Mouse (Mus musculus) hindbrain, embryonic 14.5 days (tissue): ENCODE results near the gene Cenpu. TPM values are rescaled to one million over a fixed set of nuclear protein-coding genes. Genes with fewer than 3 reads are reported as not detected.
"Not testable (repeated sequence)": the region's sequence is repeated elsewhere in the genome, so short reads cannot be mapped to it uniquely, and the experiment has no call there.

ENCODE experiments used
- ATAC-seq: fragments of 200-750 bp; cut with Nextera tagmentation; 2 replicates; pipeline ENCODE4 v1.8.0; 2017; ENCODE audit warnings: moderate number of reproducible peaks, mild to moderate bottlenecking, moderate TSS enrichment, moderate library complexity; ENCODE audit not compliant: low FRiP score
- DNase-seq: peaks from one replicate; pipeline ENCODE4 v3.0.0-alpha.2; 2015; ENCODE audit warnings: low spot score
- H3K27ac ChIP-seq: fragments of 300-500 bp; sonication (generic); 2 replicates; pipeline ENCODE4 v1.5.1; 2014; ENCODE audit warnings: mild to moderate bottlenecking, moderate library complexity
- H3K27me3 ChIP-seq: fragments of 300-500 bp; sonication (generic); 2 replicates; pipeline ENCODE4 v1.6.1; 2014; ENCODE audit warnings: mild to moderate bottlenecking, low read length, mixed read lengths; ENCODE audit not compliant: control insufficient read depth, insufficient read depth
- H3K36me3 ChIP-seq: fragments of 300-500 bp; sonication (generic); replicated peaks from 2 replicates; pipeline ENCODE4 v1.6.1; 2014; ENCODE audit not compliant: control insufficient read depth, insufficient read depth
- H3K4me1 ChIP-seq: fragments of 300-500 bp; sonication (generic); replicated peaks from 2 replicates; pipeline ENCODE4 v1.6.1; 2014; ENCODE audit warnings: antibody characterized with exemption, low read length, mixed read lengths; ENCODE audit not compliant: control insufficient read depth, insufficient read depth
- H3K4me2 ChIP-seq: fragments of 300-500 bp; sonication (generic); replicated peaks from 2 replicates; pipeline ENCODE4 v1.6.1; 2014; ENCODE audit warnings: mild to moderate bottlenecking, moderate library complexity
- H3K4me3 ChIP-seq: fragments of 300-500 bp; sonication (generic); replicated peaks from 2 replicates; pipeline ENCODE4 v1.5.1; 2014; ENCODE audit warnings: mild to moderate bottlenecking, low read length
- H3K9ac ChIP-seq: fragments of 300-500 bp; sonication (generic); 2 replicates; pipeline ENCODE4 v1.6.1; 2014
- H3K9me3 ChIP-seq: fragments of 300-500 bp; sonication (generic); 2 replicates; pipeline ENCODE4 v1.6.1; 2016; ENCODE audit warnings: low read length; ENCODE audit not compliant: control insufficient read depth
- WGBS: fragments of 180-500 bp; shearing (Covaris S2); extraction: QIAGEN DNeasy Blood & Tissue Kit; methylation state at CpG from one replicate; pipeline ENCODE4 v1.1.7; 2014; 5-methylcytosine and 5-hydroxymethylcytosine counted together
- polyA plus RNA-seq: library from polyadenylated mRNA; unstranded; fragments of >200 nt; fragmentation: Nextera tagmentation; extraction: Ambion mirVana; gene quantifications from 2 replicates; pipeline ENCODE4 v1.2.1, GENCODE M21; 2014

Gene Cenpu
- polyA plus RNA-seq, 1 experiment from 2014 or later: 6.2 TPM

DNA sequence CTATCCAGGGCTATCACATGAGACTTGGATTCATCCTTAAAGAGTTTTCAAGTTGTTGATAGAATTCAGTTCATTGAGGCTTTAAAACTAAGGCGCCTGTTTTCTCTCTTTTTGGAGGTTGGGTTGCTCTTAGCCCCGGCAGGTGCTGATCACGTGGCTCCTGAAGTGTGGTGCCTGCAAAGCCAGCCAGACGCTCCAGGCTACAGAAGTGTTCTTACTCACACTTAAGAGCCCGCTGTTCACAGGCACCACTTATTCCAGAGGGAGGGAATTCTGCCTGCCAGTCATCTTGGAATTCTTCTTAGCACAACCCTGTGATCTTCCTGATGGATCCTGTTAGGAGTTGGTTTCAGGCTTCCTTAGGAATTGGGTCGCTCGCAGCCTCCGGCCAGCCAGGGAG is 16.1 kb downstream of the Cenpu start:
- 0 out of 2 replicates have a peak, but pooled peaks cover under 1% of the 10 kb centered on the region for H3K36me3 ChIP-seq
- H3K27ac ChIP-seq: no peak overlapping the region
- no peaks in the 10 kb centered on the region for H3K4me1 ChIP-seq
- no peak overlapping the region for H3K4me3 ChIP-seq
- ATAC-seq (no peak), DNase-seq (no peak)
- WGBS: 93% methylated on average over 8 of the region's 8 CpGs
- no peak overlapping the region for H3K9ac ChIP-seq
- H3K27me3 ChIP-seq: no peaks in the 10 kb centered on the region
- H3K9me3 ChIP-seq: no peaks in the 10 kb centered on the region
- no peak overlapping the region for H3K4me2 ChIP-seq

DNA sequence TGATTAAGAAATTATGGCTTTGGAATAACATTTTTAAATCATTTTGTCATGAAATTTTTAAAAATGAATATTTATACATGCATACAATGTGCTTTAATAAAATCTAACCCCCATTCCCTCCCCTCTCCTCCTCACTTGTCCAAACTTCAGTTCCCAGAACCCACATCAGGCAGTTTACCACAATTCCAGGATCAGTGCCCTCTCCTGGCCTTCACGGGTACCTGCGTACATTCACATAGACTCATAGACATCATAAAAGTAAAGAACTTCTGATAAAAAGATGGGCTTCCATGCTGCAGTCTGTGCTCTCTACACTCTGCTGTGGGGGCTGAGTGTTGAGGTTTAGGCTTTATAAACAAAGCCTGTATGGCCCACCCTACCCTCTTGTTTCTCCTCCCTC is 17.1 kb downstream of the Cenpu start:
- no peak overlapping the region for H3K4me2 ChIP-seq
- H3K9me3 ChIP-seq: no peaks in the 10 kb centered on the region
- H3K27me3 ChIP-seq: no peaks in the 10 kb centered on the region
- peaks cover 4% of the 10 kb centered on the region; the same call in 1 of the 2 replicates for H3K36me3 ChIP-seq
- H3K9ac ChIP-seq: no peak overlapping the region
- DNase-seq: no peak
- ATAC-seq: no peak
- H3K4me1 ChIP-seq: no peaks in the 10 kb centered on the region
- H3K4me3 ChIP-seq: no peak overlapping the region
- H3K27ac ChIP-seq: no peak overlapping the region
- 90% methylated on average over 2 of the region's 2 CpGs for WGBS

DNA sequence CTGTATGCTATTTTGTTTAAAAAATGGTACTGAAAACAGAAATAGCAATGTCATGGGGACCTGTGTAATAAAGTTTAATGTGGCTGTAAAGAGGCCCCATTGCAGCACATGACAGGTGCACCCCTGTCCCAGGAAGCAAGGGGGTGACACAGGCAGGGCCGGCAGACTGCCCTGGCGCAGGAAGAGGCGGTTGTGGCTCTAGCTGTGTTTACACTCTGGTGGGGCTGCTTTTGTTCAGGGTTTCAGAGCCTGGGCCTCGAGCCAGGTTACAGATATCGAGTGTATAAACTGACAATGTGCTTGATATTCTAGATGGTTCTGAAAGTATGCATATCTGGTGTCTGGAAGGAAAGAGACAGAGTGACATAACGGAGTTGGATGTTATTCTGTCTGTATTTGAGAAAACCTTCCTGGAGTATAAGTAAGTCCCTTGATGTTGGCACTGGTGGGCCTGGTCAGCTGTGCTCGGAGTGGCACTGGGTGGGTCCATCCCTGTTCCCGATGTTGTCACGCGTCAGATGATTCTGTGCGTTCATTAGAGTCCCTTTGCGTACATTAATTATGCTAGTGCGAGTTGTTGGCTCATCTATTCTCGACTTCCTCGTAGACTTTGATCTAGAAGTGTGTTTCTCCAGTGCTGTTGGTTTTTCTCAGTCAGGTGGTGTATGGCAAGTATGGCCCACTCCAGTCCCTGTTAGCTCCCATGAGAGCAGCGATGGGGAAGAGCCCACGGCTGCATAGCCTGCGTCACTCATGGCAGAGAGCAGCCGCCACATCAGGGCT is 18.0 kb downstream of the Cenpu start:
- 92% methylated on average over 19 of the region's 19 CpGs for WGBS
- H3K4me1 ChIP-seq: no peaks in the 10 kb centered on the region
- no peaks in the 10 kb centered on the region for H3K9me3 ChIP-seq
- DNase-seq (no peak), ATAC-seq (no peak)
- no peak overlapping the region for H3K9ac ChIP-seq
- peaks cover 12% of the 10 kb centered on the region; the same call in 1 of the 2 replicates for H3K36me3 ChIP-seq
- no peak overlapping the region for H3K4me2 ChIP-seq
- no peaks in the 10 kb centered on the region for H3K27me3 ChIP-seq
- no peak overlapping the region for H3K27ac ChIP-seq
- H3K4me3 ChIP-seq: no peak overlapping the region

DNA sequence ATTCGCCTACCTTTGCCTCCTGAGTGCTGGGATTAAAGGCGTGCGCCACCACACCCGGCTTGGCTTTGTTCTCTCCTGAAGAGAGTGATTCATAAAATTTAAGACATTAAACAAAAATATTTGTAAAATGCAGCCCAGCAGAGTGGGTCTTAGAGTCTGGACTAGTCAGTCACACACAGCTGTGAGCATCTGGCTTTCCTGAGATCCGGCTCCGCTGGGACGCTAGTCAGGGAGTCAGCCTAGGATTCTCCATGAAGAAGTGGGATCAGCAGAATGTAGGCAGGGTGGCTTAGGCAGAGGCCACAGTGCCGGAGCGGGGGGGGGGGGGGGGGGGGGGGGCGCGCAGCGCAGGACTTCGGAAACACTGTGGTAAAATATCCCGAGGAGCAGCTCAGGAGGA is 18.8 kb downstream of the Cenpu start:
- H3K9me3 ChIP-seq: no peaks in the 10 kb centered on the region
- WGBS: 95% methylated on average over 9 of the region's 14 CpGs

DNA sequence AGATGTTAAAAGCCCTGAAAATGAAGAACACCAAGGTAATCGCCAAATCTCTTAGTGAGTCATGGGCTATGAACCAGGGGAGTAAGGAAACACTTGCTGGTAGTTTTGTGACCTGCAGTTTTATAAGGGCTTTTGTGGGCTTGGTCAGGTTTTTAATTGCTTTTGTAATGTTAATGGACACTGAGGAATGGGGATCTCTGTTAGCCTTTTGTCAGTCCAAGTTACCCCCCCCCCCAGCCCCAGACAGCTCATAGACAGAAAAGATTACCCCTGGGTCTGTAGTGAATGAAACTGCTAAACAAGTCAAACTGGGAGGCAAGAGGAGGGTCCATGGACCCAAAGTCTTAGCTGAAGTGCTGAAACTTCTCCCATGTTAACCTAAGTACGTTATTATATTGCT is 21.6 kb downstream of the Cenpu start:
- DNase-seq (no peak), ATAC-seq (no peak)
- no peak overlapping the region for H3K9ac ChIP-seq
- WGBS: 83% methylated on average over 2 of the region's 2 CpGs
- no peak overlapping the region for H3K4me2 ChIP-seq
- H3K4me1 ChIP-seq: no peaks in the 10 kb centered on the region
- no peaks in the 10 kb centered on the region for H3K9me3 ChIP-seq
- H3K36me3 ChIP-seq: peaks cover 43% of the 10 kb centered on the region
- no peak overlapping the region for H3K4me3 ChIP-seq
- H3K27ac ChIP-seq: no peak overlapping the region
- H3K27me3 ChIP-seq: no peaks in the 10 kb centered on the region

More for the DNA sequence above, 18.8 kb downstream of the Cenpu start:
- Histone ChIP-seq H3K4me3 (no peak overlapping the region), H3K9ac (no peak overlapping the region), H3K36me3 (peaks cover 19% of the 10 kb centered on the region), H3K4me2 (no peak overlapping the region), H3K4me1 (no peaks in the 10 kb centered on the region), H3K27ac (no peak overlapping the region), H3K27me3 (no peaks in the 10 kb centered on the region)
- no peak for DNase-seq
- ATAC-seq: no peak

DNA sequence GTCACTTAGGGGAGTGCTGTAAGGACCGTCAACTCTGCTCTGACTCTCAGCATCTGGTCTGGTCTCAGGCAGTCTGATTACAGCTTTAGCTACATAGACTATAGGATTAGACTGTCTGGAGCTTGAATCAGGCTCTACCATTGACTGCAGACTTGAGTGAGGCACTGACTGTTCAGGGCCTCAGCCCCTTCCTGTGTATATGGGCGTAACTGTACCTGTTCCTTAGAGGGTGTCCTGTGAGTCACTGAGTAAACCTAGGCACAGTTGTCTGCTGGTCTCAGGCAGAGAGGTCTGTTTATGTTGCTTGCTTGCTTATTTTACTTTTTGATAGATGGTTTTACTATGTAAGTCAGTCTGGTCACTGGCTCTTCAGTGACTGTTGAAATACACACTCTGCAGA is 22.1 kb downstream of the Cenpu start:
- WGBS: 95% methylated on average over 2 of the region's 2 CpGs
- H3K4me3 ChIP-seq: no peak overlapping the region
- no peak for DNase-seq
- H3K27ac ChIP-seq: no peak overlapping the region
- H3K4me2 ChIP-seq: no peak overlapping the region
- peaks cover 48% of the 10 kb centered on the region for H3K36me3 ChIP-seq
- no peaks in the 10 kb centered on the region for H3K4me1 ChIP-seq
- no peaks in the 10 kb centered on the region for H3K9me3 ChIP-seq
- ATAC-seq: no peak
- no peaks in the 10 kb centered on the region for H3K27me3 ChIP-seq
- H3K9ac ChIP-seq: no peak overlapping the region

DNA sequence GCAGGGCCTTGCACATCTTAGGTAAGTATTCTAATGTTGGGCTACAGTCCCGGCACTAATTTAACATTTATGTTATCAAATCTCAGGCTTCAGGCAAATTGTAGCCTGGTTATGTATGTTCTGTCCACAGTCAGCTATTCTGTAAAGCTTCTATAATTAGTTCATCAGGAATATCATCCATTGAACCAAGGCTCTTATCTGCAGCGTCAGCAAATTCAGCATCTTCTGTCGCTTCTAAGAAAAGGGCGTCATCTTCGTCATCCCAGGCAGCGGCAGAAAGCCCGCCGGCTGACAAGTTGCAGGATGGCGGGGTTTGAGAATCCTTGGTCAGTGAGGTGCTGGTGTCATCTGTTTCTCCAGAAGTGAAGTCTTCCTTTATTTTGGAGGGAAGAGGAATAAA is 27.0 kb downstream of the Cenpu start:
- peaks cover 63% of the 10 kb centered on the region for H3K36me3 ChIP-seq
- 95% methylated on average over 9 of the region's 9 CpGs for WGBS

DNA sequence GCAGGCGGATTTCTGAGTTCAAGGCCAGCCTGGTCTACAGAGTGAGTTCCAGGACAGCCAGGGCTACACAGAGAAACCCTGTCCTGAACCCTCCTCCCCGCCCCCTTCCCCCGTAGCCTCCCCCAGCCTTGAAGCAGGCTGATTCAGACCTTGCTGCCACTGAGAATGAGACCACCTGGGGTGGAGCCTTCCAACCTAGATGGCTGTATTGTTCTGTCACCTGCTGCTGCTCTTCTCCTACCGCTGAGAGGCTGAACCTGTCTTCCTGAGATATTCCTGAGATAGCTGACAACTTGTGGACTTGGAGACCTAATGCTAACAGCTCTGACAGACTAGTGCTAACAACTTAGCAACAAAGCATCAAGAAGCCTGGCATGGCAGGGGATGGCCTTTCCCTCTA is 32.5 kb downstream of the Cenpu start:
- not testable (repeated sequence) for DNase-seq, H3K27ac ChIP-seq, H3K9me3 ChIP-seq, H3K4me3 ChIP-seq, H3K9ac ChIP-seq, H3K27me3 ChIP-seq, H3K4me2 ChIP-seq, ATAC-seq, H3K4me1 ChIP-seq
- peaks cover 14% of the 10 kb centered on the region; the same call in 1 of the 2 replicates for H3K36me3 ChIP-seq
- 53% methylated on average over 4 of the region's 4 CpGs for WGBS

More for the DNA sequence above, 27.0 kb downstream of the Cenpu start:
- Histone ChIP-seq H3K9ac (no peak overlapping the region), H3K27ac (no peak overlapping the region), H3K4me1 (no peaks in the 10 kb centered on the region), H3K9me3 (no peaks in the 10 kb centered on the region), H3K27me3 (no peaks in the 10 kb centered on the region), H3K4me3 (no peak overlapping the region), H3K4me2 (no peak overlapping the region)
- ATAC-seq: no peak
- DNase-seq: no peak

DNA sequence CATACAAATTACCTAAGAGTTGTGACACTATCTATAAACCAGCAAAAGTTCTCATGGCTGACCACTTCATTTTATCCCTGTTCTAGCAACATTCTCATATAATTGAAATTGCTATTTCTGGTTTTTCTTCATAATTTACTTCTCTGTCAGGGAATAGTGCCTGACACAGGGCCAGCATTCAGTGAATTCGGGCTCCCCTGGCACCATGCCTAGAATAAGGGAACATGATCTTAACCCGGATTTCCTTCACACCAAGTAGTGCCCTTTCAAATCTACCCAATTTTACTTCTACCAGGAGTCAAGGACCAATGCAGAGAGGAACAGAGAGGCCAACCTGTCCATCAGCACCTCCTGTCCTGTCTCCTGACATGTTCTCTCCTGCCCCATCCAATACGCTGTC is 33.7 kb downstream of the Cenpu start:
- Histone ChIP-seq H3K27me3 (no peaks in the 10 kb centered on the region), H3K36me3 (0 out of 2 replicates have a peak, but pooled peaks cover 6% of the 10 kb centered on the region), H3K9ac (no peak overlapping the region), H3K4me3 (no peak overlapping the region), H3K9me3 (no peaks in the 10 kb centered on the region), H3K4me1 (no peaks in the 10 kb centered on the region), H3K4me2 (no peak overlapping the region), H3K27ac (no peak overlapping the region)
- DNase-seq: no peak
- ATAC-seq: no peak
- 82% methylated on average over 3 of the region's 3 CpGs for WGBS
